Mouse (Mus musculus) heart, postnatal 0 days (tissue): ENCODE results near the gene Nkain4.

Experiments
- CTCF ChIP-seq: IDR thresholded peaks from 2 replicates; pipeline ENCODE4 v1.5.1; 2016; ENCODE audit warnings: antibody characterized with exemption, control low read depth, low read depth
- EP300 ChIP-seq: IDR thresholded peaks from 2 replicates; pipeline ENCODE4 v1.6.1; 2016; ENCODE audit warnings: antibody characterized with exemption, low read depth

DNA sequence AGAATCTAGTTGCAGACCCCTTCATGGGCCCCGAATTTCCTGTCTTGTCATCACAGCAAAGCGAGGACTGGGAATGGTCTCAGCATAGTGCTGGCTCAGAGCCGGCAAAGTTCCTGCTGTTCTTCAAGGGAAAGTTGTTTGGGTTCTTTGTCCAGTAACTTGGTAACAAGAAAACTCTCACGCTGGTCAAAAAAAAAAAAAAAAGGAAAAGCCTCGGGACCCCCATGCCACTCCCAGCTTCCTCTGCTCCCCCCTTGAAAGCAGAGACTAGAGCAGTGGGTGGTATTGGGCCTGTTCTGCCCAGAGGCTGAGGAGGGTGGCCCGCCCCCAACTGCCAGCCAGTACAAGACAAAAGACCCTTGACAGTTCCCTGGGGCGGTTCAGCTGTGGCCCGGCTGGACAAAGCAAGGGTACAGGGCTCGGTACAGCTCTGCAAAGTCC lies 1.7 kb downstream of the Nkain4 start:
- TF ChIP-seq CTCF, result no peak
- TF ChIP-seq EP300, result no peak
